Mouse (Mus musculus) hindbrain, postnatal 0 days (tissue): ENCODE measurements at regions not wholly inside any gene's neighbourhood (a gene's known extent, or its start where the extent isn't known, plus 50 kb on each side); places are given as distances from the start of the nearest gene placed in this dataset.

Experiments
- ATAC-seq: fragments of 200-750 bp; cut with Nextera tagmentation; 2 replicates; pipeline ENCODE4 v1.8.0; 2017; ENCODE audit warnings: mild to moderate bottlenecking, moderate TSS enrichment, moderate library complexity
- DNase-seq: peaks from one replicate; pipeline ENCODE4 v3.0.0-alpha.2; 2015; ENCODE audit warnings: low spot score
- H3K27ac ChIP-seq: fragments of 300-500 bp; sonication (generic); 2 replicates; pipeline ENCODE4 v1.5.1; 2014; ENCODE audit warnings: mild to moderate bottlenecking
- H3K27me3 ChIP-seq: fragments of 300-500 bp; sonication (generic); 2 replicates; pipeline ENCODE4 v1.6.1; 2014; ENCODE audit warnings: low read length, mixed read lengths; ENCODE audit not compliant: insufficient read depth
- H3K36me3 ChIP-seq: fragments of 300-500 bp; sonication (generic); 2 replicates; pipeline ENCODE4 v1.6.1; 2014; ENCODE audit warnings: low read length, mixed read lengths; ENCODE audit not compliant: insufficient read depth
- H3K4me1 ChIP-seq: fragments of 300-500 bp; sonication (generic); 2 replicates; pipeline ENCODE4 v1.6.1; 2014; ENCODE audit warnings: antibody characterized with exemption, low read length, mixed read lengths; ENCODE audit not compliant: insufficient read depth
- H3K4me2 ChIP-seq: fragments of 300-500 bp; sonication (generic); 2 replicates; pipeline ENCODE4 v1.6.1; 2014; ENCODE audit warnings: low read depth, mild to moderate bottlenecking, low read length, moderate library complexity, mixed read lengths
- H3K4me3 ChIP-seq: fragments of 300-500 bp; sonication (generic); 2 replicates; pipeline ENCODE4 v1.5.1; 2014; ENCODE audit warnings: low read length
- H3K9ac ChIP-seq: fragments of 300-500 bp; sonication (generic); replicated peaks from 2 replicates; pipeline ENCODE4 v1.6.1; 2014; ENCODE audit warnings: mild to moderate bottlenecking, low read length, moderate library complexity, mixed read lengths
- H3K9me3 ChIP-seq: fragments of 300-500 bp; sonication (generic); 2 replicates; pipeline ENCODE4 v1.6.1; 2016; ENCODE audit warnings: low read length, mixed read lengths
- CTCF ChIP-seq: IDR thresholded peaks from 2 replicates; pipeline ENCODE4 v1.5.1; 2016; ENCODE audit warnings: antibody characterized with exemption, control low read depth, low read depth
- WGBS: fragments of 180-500 bp; shearing (Covaris S2); extraction: QIAGEN DNeasy Blood & Tissue Kit; methylation state at CpG from one replicate; pipeline ENCODE4 v1.1.7; 2014; 5-methylcytosine and 5-hydroxymethylcytosine counted together

GRCm38 (mm10) chr15:63081972-63082371 lies 763.0 kb downstream of the Gsdmc2 start:
- no peak for DNase-seq
- no peak for TF ChIP-seq CTCF

DNA sequence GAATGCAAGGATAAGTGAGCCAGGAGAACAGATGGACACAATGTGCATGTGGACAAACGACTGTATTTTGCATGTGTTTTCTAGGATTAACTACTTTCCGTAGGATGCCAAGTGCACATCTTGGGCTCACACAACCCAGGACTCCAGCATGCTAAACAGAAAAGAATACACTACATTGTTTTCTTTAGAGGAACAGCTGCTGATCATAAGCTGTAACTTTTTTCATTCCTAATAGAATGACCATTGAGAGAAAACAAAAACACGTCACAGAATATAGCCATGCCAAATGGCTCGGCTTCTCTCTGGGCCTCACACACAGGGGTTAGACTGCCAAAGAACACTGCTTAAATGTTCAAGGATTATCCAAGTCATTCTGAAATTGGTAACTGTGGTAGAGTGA lies 765.2 kb downstream of the Gsdmc2 start:
- H3K4me2 ChIP-seq, result no peak overlapping the region

More at GRCm38 (mm10) chr15:63081972-63082371, 763.0 kb downstream of the Gsdmc2 start:
- no peaks in the 10 kb centered on the region for H3K27me3 ChIP-seq
- no peak overlapping the region for H3K27ac ChIP-seq
- H3K9ac ChIP-seq, result no peak overlapping the region
- no peaks in the 10 kb centered on the region for H3K4me1 ChIP-seq
- H3K36me3 ChIP-seq, result no peaks in the 10 kb centered on the region
- no peak overlapping the region for H3K4me3 ChIP-seq
- H3K4me2 ChIP-seq, result no peak overlapping the region
- no peaks in the 10 kb centered on the region for H3K9me3 ChIP-seq
- no peak for ATAC-seq

DNA sequence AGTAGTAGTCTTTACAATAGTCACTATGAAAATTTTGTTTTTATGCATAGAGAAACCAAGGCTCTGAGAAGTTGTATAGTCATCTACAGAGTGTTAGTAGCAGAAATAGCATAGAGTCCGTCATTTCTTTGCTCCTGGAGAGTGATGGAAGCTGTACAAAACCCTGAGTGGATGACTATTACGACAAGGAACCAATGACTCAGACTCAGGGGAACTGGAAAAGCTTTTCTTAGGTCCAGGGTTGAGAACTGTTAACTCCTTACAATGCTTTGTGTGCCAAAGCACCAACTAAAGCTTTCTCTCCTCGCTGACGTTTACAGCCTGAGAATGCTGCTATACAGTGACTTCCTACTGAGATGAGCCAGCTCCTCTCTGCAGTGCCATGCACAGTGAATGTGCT lies 773.1 kb downstream of the Gsdmc2 start:
- no peak for ATAC-seq

More for the DNA sequence above, 765.2 kb downstream of the Gsdmc2 start:
- no peak overlapping the region for H3K27ac ChIP-seq
- ATAC-seq, result 0 out of 2 replicates have a peak, but pooled peaks have one; percentile 32
- H3K4me1 ChIP-seq, result no peaks in the 10 kb centered on the region
- 40% methylated on average over 4 of the region's 4 CpGs for WGBS
- H3K9me3 ChIP-seq, result no peaks in the 10 kb centered on the region
- H3K36me3 ChIP-seq, result no peaks in the 10 kb centered on the region
- DNase-seq, result peak; percentile 43
- no peak for TF ChIP-seq CTCF
- H3K4me3 ChIP-seq, result no peak overlapping the region
- no peaks in the 10 kb centered on the region for H3K27me3 ChIP-seq
- no peak overlapping the region for H3K9ac ChIP-seq

DNA sequence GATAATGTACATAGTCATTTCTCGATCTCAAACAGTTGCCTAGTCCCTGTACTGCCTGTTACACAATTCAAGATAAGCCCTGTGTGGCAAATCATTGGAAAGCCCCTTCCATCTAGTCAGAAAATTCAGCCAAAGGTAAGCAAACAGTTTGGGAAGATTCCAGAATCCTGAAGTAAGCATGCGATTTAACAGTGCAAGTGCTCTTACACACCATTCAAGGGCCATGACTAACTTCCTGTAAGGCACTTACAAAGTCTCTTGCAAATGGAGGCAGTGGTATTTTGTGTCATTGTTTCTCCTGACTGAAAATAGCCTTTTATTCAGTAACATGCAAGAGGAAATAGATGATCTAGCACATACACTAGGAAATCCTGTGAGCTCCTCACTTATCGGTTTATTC lies 777.9 kb downstream of the Gsdmc2 start:
- no peaks in the 10 kb centered on the region for H3K36me3 ChIP-seq
- no peak overlapping the region for H3K9ac ChIP-seq
- no peaks in the 10 kb centered on the region for H3K9me3 ChIP-seq
- ATAC-seq (no peak), DNase-seq (no peak)
- no peak overlapping the region for H3K27ac ChIP-seq
- H3K4me3 ChIP-seq, result no peak overlapping the region
- TF ChIP-seq CTCF, result no peak
- no peak overlapping the region for H3K4me2 ChIP-seq
- no peaks in the 10 kb centered on the region for H3K27me3 ChIP-seq
- WGBS, result 86% methylated on average over 3 of the region's 3 CpGs
- H3K4me1 ChIP-seq, result no peaks in the 10 kb centered on the region

More for the DNA sequence above, 773.1 kb downstream of the Gsdmc2 start:
- H3K27ac ChIP-seq, result no peak overlapping the region
- no peak for TF ChIP-seq CTCF
- no peak for DNase-seq
- WGBS, result 66% methylated on average over 4 of the region's 4 CpGs
- H3K27me3 ChIP-seq, result no peaks in the 10 kb centered on the region
- no peaks in the 10 kb centered on the region for H3K4me1 ChIP-seq
- H3K9me3 ChIP-seq, result no peaks in the 10 kb centered on the region
- H3K4me3 ChIP-seq, result no peak overlapping the region
- no peaks in the 10 kb centered on the region for H3K36me3 ChIP-seq
- no peak overlapping the region for H3K9ac ChIP-seq
- H3K4me2 ChIP-seq, result no peak overlapping the region

- no peak overlapping the region for H3K4me3 ChIP-seq
- ATAC-seq (no peak), DNase-seq (no peak)
- H3K4me1 ChIP-seq, result no peaks in the 10 kb centered on the region
- TF ChIP-seq CTCF, result no peak
- H3K27ac ChIP-seq, result no peak overlapping the region
- no peak overlapping the region for H3K9ac ChIP-seq
- no peaks in the 10 kb centered on the region for H3K27me3 ChIP-seq
- no peaks in the 10 kb centered on the region for H3K36me3 ChIP-seq
- H3K4me2 ChIP-seq, result no peak overlapping the region
- 82% methylated on average over 2 of the region's 2 CpGs for WGBS
- no peaks in the 10 kb centered on the region for H3K9me3 ChIP-seq
These were observed 778.9 kb downstream of the Gsdmc2 start for GRCm38 (mm10) chr15:63066020-63066439.

DNA sequence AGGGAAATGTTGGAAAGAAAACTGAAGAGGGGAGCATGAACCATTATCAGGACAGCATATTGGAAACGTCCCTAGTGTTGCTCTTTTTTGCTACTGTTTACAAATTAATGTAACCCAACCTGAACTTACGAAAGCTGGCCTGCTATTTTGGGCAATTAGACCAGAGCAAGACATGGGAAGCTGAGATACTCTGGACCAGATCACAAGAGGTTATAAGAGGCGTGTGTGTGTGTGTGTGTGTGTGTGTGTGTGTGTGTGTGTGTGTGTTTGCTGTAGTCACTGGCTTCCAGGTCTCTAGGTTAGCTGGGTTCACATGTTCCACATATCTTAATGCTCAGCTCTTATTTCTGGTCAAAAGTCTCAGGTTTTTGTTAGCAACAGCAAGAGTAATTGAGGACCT lies 783.1 kb downstream of the Gsdmc2 start:
- Histone ChIP-seq H3K4me1 (no peaks in the 10 kb centered on the region), H3K4me3 (no peak overlapping the region), H3K36me3 (no peaks in the 10 kb centered on the region), H3K9me3 (no peaks in the 10 kb centered on the region), H3K27ac (no peak overlapping the region), H3K9ac (no peak overlapping the region), H3K4me2 (no peak overlapping the region), H3K27me3 (no peaks in the 10 kb centered on the region)
- WGBS, result 80% methylated on average over 3 of the region's 3 CpGs
- no peak for ATAC-seq
- no peak for TF ChIP-seq CTCF
- DNase-seq, result no peak

DNA sequence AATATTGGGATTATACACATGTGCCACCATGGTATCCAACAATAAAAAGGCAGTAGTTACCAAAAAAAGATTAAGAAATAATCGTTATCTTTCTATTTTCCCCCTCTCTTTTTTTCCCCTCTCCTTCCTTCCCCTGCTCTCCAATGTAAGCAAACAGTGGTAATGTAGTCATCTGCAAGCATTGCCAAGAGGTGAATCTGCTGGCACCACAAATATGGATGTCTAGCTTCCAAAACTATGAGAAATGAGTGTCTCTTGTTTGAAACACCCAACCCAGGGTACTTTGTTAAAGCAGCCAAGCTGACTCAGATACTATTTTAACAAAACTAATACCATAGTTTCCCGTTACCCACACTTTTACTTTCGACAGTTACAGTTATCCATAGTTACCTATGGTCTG lies 784.2 kb downstream of the Gsdmc2 start:
- 96% methylated on average over 3 of the region's 3 CpGs for whole genome bisulfite sequencing
- ATAC-seq, result no peak
- no peak for TF ChIP-seq CTCF

More for the DNA sequence above, 784.2 kb downstream of the Gsdmc2 start:
- no peak overlapping the region for H3K4me3 ChIP-seq
- no peaks in the 10 kb centered on the region for H3K4me1 ChIP-seq
- no peaks in the 10 kb centered on the region for H3K36me3 ChIP-seq
- H3K9me3 ChIP-seq, result no peaks in the 10 kb centered on the region
- H3K27ac ChIP-seq, result no peak overlapping the region
- DNase-seq, result no peak
- no peaks in the 10 kb centered on the region for H3K27me3 ChIP-seq
- H3K9ac ChIP-seq, result no peak overlapping the region
- no peak overlapping the region for H3K4me2 ChIP-seq
